Mouse (Mus musculus) heart, postnatal 10 days (tissue): ENCODE measurements at regions not wholly inside any gene's neighbourhood (a gene's known extent, or its start where the extent isn't known, plus 50 kb on each side); places are given as distances from the start of the nearest gene placed in this dataset.
"Not testable (repeated sequence)": the region's sequence is repeated elsewhere in the genome, so short reads cannot be mapped to it uniquely, and the experiment has no call there.

Experiments
- DNase-seq, 2 experiments: peaks; one replicate each; pipeline ENCODE4 v3.0.0; 2021
- intact Hi-C: fragments of 180-260 bp; cut with DNase I; formaldehyde crosslinking; loops from one replicate; pipeline ENCODE4 v1.15.1; 2025

DNA sequence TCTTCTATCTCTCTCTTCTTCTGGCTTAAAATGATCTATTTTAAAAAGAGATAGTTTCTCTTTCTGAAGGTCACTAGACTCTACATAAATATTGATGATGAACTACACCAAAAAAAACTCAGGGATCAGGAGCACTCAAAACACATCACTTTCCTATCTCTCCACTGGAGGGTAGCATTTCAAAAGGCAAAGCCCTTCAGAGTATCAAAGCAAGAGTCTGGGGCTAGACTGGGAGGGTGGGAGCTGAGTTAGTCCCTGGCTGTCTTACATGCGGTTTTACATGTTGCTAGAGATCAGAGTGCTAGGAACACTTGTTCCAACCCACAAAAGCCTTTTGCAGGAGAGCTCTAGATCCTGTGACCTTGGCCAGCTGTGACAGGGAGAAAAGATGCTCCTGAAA lies 423.2 kb downstream of the Dad1 start:
- no peak for DNase-seq
- intact Hi-C loops: no loop called here

DNA sequence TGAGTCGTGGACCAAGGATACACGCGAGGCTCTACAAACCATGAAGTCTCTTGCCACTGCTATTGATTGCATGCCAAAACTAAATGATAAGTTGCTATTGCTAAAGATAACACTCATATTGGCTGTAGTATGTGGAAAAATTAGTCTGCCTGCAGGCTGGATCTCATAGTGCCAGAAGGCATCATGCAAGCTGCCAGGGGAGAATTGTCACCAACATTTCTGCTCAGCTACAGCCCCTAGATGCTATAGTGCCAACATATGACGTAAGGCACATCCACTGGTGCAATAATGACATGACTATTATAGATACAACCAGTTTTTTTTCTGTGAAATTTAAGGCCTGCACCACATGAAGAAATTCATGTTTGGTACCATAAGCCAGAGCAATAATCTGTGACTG lies 427.1 kb downstream of the Dad1 start:
- no peak for DNase-seq
- intact Hi-C loops: no loop called here

DNA sequence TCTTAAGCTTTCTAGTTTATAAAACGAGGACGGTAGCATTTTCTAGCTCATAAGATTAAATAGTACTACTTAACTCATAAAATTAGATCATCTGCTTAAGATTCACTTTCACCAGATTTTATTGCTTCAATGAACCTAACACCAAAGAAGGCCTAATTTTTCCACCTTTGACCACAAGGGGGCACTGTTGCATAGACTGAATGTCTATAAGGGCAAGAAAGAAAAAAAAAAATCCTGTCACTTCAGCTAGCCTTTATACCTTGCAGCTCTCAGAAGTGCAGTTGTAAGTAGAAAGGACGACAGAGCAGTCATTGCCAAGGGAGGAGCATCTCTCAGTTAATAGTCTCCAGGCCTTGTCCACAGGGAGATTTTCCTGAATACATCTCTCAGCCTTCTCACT lies 447.7 kb downstream of the Dad1 start:
- DNase-seq: peak; percentile 50 to 82
- intact Hi-C loops: no loop called here

DNA sequence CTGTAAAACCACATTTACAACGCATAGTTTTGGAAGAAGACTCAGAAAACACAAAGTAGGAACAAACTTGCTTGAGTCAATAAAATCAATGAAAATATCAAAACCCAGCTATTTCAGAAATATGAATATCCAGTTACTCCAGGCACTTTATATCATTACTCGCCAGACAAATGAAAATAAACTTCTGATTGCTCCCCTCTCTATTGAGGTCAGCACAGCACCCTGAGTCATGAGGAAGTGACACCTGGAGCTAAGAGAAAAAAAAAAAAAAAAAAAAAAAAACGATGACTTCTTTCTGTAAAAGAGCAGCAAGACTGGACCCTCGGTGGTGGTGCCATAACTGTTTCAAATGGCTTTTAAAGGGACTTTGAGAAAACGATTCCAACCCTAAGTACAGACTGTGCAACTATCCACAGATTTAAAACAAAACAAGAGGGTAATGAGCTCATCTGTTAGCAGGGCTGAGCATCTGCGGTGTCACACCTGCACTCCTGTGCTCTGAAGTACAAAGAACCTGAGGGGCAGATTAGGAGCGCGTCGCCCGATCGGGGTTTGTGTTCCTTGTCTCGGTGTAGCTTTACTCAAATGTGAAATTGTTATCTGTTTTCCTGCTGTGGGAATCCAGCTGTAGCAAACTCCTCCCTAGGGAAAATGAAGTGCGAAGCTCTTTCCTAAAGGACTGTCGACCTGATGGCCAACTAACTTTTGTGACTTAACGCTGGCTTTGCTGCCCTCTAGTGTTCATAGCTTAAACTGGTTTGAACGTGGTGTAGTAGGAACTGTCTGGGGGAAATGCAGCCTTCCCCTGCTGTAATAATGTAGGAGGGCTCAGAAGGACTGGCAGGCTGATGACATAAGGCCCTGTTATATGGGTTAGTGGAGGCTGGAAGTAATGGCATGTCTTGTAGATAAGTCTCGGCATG lies 449.9 kb downstream of the Dad1 start:
- intact Hi-C loops: loop anchor here (1.0 to 5.0 kb wide), 2 partner anchors 28 to 67 kb away; no protein-coding TSS in a partner anchor
- peak; percentile 74 to 79 for DNase-seq

DNA sequence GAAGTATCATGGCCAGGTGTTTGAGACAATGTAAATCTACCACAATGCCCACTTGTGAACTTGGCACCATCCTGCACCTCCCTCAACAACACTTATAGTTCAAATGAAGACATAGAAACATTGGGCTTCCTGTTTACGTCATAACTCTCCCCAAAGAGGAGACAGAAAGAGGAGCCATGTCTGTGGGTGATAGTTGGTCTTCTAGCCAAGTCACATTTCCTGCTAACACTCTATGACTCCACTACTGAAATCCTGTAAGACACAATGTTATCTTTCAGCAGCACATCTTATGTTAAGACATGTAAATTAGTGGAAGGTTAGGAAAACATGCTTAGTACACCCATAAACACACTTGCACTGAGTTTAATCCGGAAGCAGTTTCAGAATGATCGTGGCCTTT lies 451.4 kb downstream of the Dad1 start:
- no peak for DNase-seq
- intact Hi-C loops: loop anchor here (5.0 kb wide), 1 partner anchor 65 kb away; no protein-coding TSS in a partner anchor

DNA sequence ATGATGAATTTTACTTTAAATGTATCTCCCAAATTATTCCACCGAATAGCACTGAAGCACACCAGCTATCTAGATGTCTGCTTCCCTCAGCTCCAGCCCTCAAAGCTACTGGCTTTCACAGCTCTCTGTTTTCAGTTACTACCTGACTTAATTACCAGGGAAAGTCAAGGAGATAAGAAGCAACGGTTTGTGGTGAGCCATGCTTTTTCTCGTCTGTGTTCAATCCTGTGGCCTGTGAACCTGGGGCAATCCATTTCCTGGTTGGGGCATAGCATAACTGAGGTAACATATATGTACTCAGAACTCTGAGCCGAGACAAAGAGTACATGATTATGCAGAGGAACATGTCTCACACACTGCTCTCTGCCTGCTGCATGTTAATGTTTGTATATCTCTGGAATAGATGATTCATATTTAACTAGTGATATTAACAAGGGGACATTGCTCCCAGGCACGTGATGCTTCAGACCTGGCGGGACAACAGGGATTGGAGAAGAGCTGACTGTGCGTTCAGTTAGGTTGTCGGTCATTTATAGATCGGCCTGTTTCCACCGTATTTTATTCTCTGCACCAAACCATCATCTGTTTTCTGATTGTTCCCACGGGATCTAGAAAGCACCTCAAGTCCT lies 453.3 kb downstream of the Dad1 start:
- intact Hi-C loops: loop anchor here (5.0 kb wide), 1 partner anchor 63 kb away; no protein-coding TSS in a partner anchor
- DNase-seq: no peak

DNA sequence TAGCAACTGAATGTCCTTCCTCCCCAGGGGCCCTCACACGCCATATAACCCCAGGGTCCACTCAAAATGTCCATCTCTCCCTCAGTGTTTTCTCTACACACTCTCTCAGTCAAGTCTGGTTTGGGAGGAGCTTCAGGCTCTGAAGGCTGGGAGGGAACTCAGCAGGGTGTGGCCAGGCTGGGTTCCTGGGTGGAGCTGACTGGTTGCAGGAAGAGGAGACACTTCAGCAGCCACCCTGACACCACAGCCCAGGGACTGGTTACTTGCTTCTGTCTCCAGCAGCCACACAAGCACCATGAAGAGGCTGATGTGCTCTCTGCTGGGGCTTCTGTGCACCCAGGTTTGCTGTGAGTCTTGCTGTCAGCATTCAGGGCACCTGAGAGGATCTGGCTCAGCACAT lies 458.7 kb downstream of the Dad1 start:
- DNase-seq, intact Hi-C loops: not testable (repeated sequence)

DNA sequence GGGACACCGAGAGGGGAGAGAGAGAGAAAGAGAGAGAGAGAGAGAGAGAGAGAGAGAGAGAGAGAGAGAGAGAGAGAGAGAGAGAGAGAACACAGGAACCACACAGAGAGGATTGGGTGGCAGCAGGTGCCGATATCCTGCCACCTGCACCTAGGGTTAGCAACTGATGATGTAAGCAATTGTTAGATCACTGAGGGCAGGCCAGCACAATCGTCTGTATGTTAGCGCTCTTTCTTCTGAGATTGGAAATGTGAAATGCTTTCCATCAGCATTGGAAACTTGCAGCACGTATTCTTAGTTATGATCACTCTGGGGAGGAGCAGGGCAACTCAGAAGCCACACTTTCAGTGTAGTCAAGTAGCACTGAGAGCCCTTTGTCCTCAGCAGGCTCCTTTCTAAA lies 459.4 kb downstream of the Dad1 start:
- intact Hi-C loops: no loop called here

DNA sequence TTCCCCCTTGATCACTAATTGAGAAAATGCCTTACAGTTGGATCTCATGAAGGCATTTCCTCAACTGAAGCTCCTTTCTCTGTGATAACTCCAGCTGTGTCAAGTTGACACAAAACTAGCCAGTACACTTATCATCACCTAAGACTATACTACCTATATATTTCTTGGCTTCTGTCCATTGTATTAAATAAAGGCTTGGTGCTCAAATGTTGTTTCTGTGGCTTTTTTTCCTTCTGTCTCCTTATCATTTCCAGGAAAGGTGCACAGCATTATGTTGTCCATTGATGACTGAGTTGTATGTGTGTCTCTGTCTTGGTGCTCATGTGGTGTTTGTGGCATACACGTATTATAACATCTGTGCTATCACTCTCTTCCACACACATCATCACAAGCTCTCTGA lies 461.5 kb downstream of the Dad1 start:
- intact Hi-C loops, DNase-seq: not testable (repeated sequence)

More for the DNA sequence above, 459.4 kb downstream of the Dad1 start:
- no peak for DNase-seq

DNA sequence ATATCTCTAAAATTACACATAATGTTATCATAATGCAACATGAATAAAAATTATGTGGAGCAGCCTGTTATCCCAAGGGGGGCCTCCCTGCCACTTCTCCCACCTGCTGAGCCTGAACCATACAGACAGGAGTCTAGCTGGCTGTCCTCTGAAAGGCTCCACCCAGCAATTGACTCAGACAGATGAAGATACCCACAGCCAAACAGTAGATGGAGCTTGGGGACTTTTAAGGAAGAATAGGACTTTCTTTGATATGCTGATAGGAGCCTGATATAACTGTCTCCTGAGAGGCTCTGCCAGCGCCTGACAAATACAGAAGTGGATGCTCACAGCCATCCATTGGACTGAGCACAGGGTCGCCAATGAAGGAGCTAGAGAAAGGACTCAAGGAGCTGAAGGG lies 468.4 kb downstream of the Dad1 start:
- DNase-seq, intact Hi-C loops: not testable (repeated sequence)

DNA sequence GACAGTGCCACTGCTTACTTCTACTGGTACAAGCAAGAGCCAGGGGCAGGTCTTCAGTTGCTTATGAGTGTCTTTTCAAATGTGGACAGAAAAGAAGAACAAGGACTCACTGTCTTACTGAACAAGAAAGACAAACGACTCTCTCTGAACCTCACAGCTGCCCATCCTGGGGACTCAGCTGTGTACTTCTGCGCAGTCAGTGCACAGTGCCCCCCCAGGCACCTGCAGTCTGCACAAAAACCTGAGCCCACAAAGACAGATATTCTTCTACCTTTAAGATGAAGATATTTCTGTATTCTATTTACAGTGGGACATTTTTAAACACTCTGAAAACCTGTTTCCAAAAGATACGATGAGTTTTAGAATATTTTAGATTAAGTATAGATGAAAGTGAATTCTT lies 476.5 kb downstream of the Dad1 start:
- intact Hi-C loops: no loop called here
- DNase-seq: no peak

DNA sequence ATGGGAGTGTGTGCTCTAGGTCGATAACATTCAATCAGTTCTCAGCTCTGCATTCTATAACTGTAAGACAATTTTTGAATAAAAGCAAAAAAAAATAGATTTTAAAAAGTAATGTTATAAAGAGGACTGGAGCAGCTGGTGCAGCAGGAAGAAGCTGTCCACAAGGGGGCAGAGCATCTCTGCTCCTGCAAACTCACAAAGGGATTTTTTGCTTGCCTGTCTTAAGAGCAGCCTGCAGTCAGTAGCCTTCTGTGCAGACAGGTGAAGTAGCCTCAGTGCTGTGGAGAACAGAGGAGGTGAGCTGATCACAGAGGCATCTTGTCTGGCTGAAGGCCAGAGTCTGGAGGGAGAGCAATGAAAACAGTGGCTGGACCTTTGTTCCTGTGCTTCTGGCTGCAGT lies 477.2 kb downstream of the Dad1 start:
- intact Hi-C loops: loop anchor here (1.0 kb wide), 1 partner anchor 28 kb away; no protein-coding TSS in a partner anchor
- peak; percentile 41 to 57 for DNase-seq

DNA sequence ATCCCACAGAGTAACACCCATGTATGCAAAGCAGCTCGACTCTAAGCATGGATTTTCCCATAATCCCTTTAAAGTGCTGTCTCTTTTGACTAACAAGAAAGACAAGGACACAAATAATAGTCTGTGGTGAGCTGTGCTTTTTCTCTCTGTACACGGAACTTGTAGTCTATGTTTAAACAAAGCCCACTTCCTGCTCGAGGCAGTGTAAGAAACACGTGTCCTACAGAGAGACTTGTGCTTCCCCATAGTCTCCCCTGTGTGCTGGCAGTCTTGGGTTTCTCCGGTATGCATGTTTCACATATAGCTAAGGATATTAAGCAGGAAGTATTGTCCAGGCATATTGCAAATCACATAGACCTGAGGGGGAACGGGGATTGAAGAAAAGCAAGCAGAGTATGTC lies 487.4 kb downstream of the Dad1 start:
- intact Hi-C loops, DNase-seq: not testable (repeated sequence)

DNA sequence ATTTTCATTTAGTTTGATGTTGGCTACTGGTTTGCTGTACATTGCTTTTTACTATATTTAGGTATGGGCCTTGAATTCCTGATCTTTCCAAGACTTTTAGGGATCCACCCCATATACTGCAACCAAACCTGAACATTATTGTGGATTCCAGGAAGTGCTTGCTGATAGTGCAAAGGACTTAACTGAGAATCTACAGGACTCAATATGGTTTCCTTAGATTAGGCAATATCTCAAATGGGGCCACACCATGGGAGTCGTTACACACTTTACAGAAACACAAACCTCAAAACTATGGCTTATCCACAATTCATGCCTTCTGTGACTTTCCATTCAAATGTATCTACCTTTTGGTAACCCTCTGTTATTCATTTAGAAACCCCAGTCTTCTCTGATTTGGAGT lies 488.0 kb downstream of the Dad1 start:
- not testable (repeated sequence) for DNase-seq

DNA sequence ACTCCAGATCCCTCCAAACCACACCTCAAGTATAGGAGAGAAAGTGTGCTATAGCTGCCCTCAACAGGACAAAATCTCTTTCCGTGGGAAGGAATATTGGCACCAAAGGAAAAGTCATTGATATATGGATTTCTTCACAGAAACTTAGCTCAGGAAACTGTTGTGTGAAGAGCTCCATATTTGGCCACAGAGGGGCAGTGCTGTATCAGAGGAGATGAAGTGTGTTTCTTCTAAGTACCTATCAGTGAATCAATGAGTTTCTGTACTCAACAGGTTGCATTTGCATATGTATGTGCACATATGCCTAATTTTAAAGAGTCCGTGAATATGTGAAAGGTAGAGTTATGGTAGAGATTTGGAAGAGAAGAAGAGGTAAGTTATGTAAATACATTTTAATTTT lies 493.3 kb downstream of the Dad1 start:
- intact Hi-C loops, DNase-seq: not testable (repeated sequence)

More for the DNA sequence above, 488.0 kb downstream of the Dad1 start:
- intact Hi-C loops: not testable (repeated sequence)

DNA sequence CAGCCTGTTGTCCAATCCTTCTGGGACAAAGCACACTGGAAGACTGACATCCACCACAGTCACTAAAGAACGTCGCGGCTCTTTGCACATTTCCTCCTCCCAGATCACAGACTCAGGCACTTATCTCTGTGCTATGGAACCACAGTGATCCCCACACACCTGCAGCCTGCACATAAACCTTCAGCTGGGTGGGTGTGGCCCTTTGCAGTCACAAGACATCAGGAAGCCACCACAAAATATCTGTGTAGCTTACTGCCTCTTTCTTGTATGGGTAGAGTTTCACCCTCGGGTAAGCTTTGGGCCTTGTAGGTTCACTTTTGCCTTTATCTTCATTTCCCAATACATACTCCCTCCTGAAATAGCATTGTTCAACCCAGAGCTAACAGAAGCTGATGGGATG lies 496.1 kb downstream of the Dad1 start:
- intact Hi-C loops, DNase-seq: not testable (repeated sequence)

DNA sequence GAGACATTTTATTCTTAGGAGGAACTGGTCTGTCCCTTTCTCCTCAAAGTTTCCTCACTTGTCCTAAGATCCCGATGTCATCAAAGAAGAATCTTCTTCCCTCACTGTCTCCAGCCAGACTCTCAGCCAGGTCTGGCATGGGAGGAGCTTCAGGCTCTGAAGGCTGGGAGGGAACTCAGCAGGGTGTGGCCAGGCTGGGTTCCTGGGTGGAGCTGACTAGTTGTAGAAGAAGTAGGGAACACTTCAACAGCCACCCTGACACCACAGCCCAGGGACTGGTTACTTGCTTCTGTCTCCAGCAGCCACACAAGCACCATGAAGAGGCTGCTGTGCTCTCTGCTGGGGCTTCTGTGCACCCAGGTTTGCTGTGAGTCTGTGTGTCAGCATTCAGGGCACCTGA lies 496.8 kb downstream of the Dad1 start:
- intact Hi-C loops, DNase-seq: not testable (repeated sequence)

DNA sequence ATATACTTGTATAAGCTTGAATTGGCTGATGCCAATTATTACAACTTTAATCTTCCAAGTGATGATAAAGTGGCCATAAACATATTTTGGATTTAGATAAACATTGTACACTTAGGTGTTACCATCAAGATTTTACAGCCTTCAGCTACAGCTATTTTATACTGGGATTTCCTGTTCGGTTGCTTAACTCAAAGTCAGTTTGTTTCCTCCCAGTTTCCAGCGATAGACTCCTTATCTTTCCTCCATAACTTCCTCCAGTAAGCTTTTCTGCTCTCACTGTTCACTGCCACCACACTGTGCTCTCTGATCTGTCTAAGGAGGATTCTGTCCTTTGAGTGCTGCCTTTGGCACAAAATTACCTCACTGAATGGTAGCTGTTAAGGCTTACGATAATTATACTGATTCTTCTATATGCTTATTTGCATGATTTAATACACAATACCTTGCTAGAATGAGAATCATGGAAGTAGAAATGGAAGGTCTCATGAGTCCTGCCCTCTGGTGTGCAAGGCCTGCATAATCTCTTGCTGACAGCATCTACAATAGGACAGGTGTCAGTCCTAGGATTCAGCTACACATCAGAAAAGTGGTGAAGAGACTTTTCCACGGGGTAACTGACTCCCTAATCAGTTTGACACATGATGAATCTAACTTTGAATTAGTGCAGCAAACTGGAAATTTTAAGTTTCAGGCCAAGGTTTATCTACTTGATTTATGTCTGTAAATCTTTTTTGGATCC lies 503.0 kb downstream of the Dad1 start:
- DNase-seq: no peak
- intact Hi-C loops: no loop called here

DNA sequence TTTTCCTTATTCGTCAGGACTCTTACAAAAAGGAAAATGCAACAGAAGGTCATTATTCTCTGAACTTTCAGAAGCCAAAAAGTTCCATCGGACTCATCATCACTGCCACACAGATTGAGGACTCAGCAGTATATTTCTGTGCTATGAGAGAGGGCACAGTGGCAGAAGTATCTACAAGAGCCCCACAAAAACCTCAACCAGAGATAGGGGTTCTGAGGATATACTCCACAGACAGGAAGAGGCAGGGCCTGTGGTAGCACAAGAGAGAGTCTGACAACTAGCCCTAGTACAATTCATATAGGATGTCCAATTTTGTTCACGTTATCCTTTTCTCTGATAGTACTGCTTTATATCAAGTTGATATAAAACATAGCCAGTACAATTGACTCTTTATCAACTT lies 510.4 kb downstream of the Dad1 start:
- intact Hi-C loops, DNase-seq: not testable (repeated sequence)

DNA sequence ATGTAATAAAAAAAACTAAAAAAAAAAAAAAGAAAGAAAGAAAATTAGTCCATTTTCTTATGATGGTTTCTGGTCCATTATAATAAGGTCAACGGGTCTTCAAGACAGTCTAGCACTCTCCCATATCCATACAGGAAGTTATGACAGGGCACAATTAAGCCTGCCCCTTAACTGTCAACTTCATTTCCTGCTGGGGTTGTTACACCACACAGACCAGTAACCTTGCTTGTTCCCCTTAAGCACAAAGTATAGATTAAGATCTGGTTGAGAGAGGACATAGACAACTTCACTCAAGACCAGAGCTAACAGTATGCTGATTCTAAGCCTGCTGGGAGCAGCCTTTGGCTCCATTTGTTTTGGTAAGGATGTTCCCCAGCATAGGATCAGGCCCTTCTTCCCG lies 511.0 kb downstream of the Dad1 start:
- intact Hi-C loops, DNase-seq: not testable (repeated sequence)

DNA sequence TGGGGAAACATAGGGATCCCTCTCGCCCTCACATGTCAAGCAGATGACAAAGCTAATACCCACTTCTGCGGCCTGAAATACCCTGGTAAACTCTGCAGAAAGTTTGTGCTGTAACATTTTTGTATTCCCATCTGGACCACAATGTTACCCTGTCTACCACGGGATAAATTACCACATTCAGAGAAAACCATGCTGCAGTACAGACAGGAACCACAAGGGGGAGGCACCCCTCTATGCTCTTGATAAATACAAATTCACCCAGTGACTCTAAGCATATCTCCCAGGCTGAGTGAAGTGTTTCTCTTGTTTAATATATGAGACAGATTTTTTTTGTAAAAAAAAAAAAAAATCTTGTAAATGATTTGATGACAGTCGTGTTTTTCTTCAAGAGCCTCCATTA lies 512.7 kb downstream of the Dad1 start:
- peak; percentile 25 to 58 for DNase-seq
- intact Hi-C loops: not testable (repeated sequence)
